Mouse (Mus musculus): ENCODE data around the gene Adar. TPM values are rescaled to one million over a fixed set of nuclear protein-coding genes. Genes with fewer than 3 reads are reported as not detected.

Adar gene
- polyA plus RNA-seq, 1 experiment from 2014 or later, result 11.8 TPM

GRCm38 (mm10) chr3:89700461-89700860 lies 14.4 kb upstream of the Adar start:
- Histone ChIP-seq H3K27me3 (peaks cover 5% of the 10 kb centered on the region; the same call in 1 of the 2 replicates), H3K27ac (no peak overlapping the region), H3K9ac (no peak overlapping the region), H3K36me3 (no peaks in the 10 kb centered on the region), H3K9me3 (no peaks in the 10 kb centered on the region), H3K4me1 (peaks cover 5% of the 10 kb centered on the region; the same call in 1 of the 2 replicates), H3K4me3 (no peak overlapping the region), H3K4me2 (no peak overlapping the region)
- WGBS, result 33% methylated on average over 11 of the region's 11 CpGs
- no peak for ATAC-seq (ENCODE audit: insufficient number of reproducible peaks, insufficient read depth, low FRiP score, low TSS enrichment, low read depth)

DNA sequence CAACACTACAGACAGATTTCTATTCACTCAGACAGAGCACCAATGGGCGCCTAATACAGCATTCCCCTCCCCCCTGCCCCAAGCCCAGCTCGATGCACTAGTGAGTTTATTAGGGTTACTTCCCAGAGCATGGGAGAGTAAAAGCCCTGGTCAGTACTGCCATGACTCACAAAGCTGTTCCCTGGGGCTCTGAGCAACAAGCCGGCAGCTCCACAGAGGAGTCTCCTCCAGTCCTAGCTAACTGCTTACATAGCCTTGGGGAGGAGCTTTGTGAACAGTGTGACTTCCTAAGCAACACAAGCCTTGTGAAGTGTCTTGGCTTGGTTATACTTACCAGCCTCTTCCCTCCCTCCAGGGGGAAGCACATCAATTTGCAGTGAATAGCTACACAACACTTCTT lies 11.2 kb upstream of the Adar start:
- peaks cover 7% of the 10 kb centered on the region; the same call in 1 of the 2 replicates for H3K27me3 ChIP-seq
- no peak overlapping the region for H3K4me2 ChIP-seq
- no peak overlapping the region for H3K4me3 ChIP-seq
- H3K36me3 ChIP-seq, result no peaks in the 10 kb centered on the region
- 37% methylated on average over 3 of the region's 3 CpGs for WGBS
- no peak for ATAC-seq (ENCODE audit: insufficient number of reproducible peaks, insufficient read depth, low FRiP score, low TSS enrichment, low read depth)
- H3K27ac ChIP-seq, result no peak overlapping the region
- no peak overlapping the region for H3K9ac ChIP-seq
- H3K9me3 ChIP-seq, result no peaks in the 10 kb centered on the region
- peaks cover 5% of the 10 kb centered on the region; the same call in 1 of the 2 replicates for H3K4me1 ChIP-seq

GRCm38 (mm10) chr3:89704064-89704463 lies 10.8 kb upstream of the Adar start:
- no peak overlapping the region for H3K4me3 ChIP-seq
- H3K27ac ChIP-seq, result no peak overlapping the region
- H3K4me2 ChIP-seq, result no peak overlapping the region
- peaks cover 7% of the 10 kb centered on the region; the same call in 1 of the 2 replicates for H3K27me3 ChIP-seq
- H3K9me3 ChIP-seq, result no peaks in the 10 kb centered on the region
- no peak for ATAC-seq (ENCODE audit: insufficient number of reproducible peaks, insufficient read depth, low FRiP score, low TSS enrichment, low read depth)
- no peak overlapping the region for H3K9ac ChIP-seq
- 73% methylated on average over 6 of the region's 6 CpGs for WGBS
- peaks cover 5% of the 10 kb centered on the region; the same call in 1 of the 2 replicates for H3K4me1 ChIP-seq
- H3K36me3 ChIP-seq, result no peaks in the 10 kb centered on the region

DNA sequence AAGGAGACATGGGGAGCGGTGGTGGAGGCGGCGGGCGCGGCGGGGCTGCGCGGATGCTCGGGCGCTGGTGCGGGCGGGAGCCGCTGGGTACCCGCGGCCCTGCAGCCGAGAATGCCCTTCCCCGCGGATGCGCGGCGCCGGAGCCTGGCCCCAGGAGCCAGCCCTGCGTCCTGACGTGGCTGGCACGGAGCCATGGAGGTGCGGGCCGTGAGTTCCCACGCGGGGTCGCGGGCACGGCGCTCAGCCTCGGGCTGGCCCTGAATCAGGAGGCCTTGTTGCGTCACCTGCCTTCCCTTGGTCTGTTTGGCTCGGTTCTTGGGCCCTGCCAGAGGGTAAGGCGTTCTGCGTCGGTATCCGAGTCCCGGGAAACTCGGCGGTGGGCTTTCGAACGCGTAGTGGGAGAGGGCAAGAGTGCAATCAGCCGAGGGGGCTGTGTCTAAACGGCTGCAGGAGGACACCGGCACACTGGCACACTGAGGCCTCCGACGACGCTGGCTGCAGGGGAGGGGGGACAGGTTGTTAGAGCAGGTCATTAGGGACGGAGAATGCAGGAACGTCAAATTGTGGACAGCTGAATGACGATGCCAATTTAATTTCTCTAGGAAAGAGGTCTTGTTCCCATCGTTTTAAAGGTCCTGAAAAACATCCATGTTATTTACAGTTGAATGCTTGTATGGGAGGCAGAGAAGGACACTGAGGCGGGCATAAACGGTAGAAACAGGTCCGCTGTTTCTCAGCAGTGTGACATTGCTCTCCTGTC lies 565 bp downstream of the Adar start:
- H3K9me3 ChIP-seq, result no peaks in the 10 kb centered on the region
- H3K4me3 ChIP-seq, result peak overlapping the region; percentile 76
- peak overlapping the region; percentile 91 for H3K9ac ChIP-seq
- peak overlapping the region; percentile 69 for H3K27ac ChIP-seq
- ATAC-seq (ENCODE audit: insufficient number of reproducible peaks, insufficient read depth, low FRiP score, low TSS enrichment, low read depth), result peak; percentile 32; the same call in 1 of the 2 replicates
- peaks cover 10% of the 10 kb centered on the region for H3K4me1 ChIP-seq
- H3K4me2 ChIP-seq, result peak overlapping the region; percentile 91
- no peaks in the 10 kb centered on the region for H3K36me3 ChIP-seq
- peaks cover 7% of the 10 kb centered on the region; the same call in 1 of the 2 replicates for H3K27me3 ChIP-seq
- 2% methylated on average over 59 of the region's 59 CpGs for WGBS

GRCm38 (mm10) chr3:89715967-89716256 lies 1.1 kb downstream of the Adar start:
- H3K27me3 ChIP-seq, result peaks cover 7% of the 10 kb centered on the region; the same call in 1 of the 2 replicates
- no peak overlapping the region for H3K27ac ChIP-seq
- peak overlapping the region; percentile 91 for H3K9ac ChIP-seq
- H3K4me1 ChIP-seq, result peaks cover 11% of the 10 kb centered on the region
- no peak for ATAC-seq (ENCODE audit: insufficient number of reproducible peaks, insufficient read depth, low FRiP score, low TSS enrichment, low read depth)
- H3K9me3 ChIP-seq, result no peaks in the 10 kb centered on the region
- peak overlapping the region; percentile 91 for H3K4me2 ChIP-seq
- no peaks in the 10 kb centered on the region for H3K36me3 ChIP-seq
- 58% methylated on average over 6 of the region's 6 CpGs for WGBS
- H3K4me3 ChIP-seq, result peak overlapping the region; percentile 76

DNA sequence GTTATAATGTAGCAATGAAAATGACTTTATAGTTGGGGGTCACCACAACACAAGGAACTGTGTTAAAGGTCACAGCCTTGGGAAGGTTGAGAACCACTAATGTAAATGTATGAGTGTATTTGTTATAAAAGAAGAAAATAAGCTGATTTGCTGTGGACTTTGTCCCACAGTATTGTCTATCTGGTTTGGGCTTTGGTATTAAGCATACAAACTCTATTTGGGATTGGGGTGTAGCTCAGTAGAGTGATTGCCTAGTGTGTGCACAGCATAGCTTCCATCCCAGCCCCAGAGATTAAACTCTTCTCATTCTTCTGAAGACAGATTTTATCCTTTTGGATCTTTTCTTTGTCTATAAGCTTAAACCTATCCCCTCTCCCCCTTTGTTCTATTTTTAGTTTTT lies 7.2 kb downstream of the Adar start:
- Histone ChIP-seq H3K27ac (no peak overlapping the region), H3K4me3 (no peak overlapping the region), H3K9me3 (no peaks in the 10 kb centered on the region), H3K27me3 (no peaks in the 10 kb centered on the region), H3K36me3 (no peaks in the 10 kb centered on the region), H3K4me2 (no peak overlapping the region), H3K4me1 (peaks cover 7% of the 10 kb centered on the region), H3K9ac (no peak overlapping the region)
- ATAC-seq (ENCODE audit: insufficient number of reproducible peaks, insufficient read depth, low FRiP score, low TSS enrichment, low read depth), result no peak

DNA sequence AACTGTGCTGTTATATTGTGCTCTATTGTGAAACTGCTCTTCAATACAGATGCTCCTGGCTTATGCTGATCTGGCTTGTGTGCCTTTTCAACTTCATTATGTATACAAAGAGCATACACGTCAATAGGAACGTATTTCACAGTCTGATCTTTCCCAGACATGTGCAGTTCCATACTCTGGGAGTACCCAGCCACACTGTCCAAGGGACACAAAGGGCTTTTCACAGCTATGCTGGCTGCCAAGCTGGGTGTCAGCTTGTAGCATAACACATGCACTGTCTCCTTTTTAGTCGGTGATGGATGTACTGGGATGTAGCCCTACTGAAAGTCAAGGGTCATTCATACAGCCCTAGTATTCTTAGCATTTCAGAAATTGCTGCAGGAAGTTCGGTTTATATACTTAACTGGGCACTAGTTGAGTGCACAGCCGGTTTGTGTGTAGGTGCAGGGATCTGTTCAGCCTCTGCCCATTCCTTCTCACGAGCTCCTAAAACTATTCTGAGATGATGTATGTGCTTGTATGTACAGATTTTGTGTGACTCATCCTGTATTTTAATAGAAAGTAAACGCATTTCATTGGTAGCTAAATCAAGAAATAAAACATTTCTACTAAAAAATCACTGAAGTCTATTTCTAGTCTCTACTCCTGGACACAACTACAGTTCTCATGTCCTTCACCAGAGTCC lies 8.7 kb downstream of the Adar start:
- Histone ChIP-seq H3K9me3 (no peaks in the 10 kb centered on the region), H3K36me3 (no peaks in the 10 kb centered on the region), H3K4me3 (no peak overlapping the region), H3K27ac (no peak overlapping the region), H3K4me2 (no peak overlapping the region), H3K4me1 (peaks cover 7% of the 10 kb centered on the region), H3K9ac (no peak overlapping the region), H3K27me3 (no peaks in the 10 kb centered on the region)
- no peak for ATAC-seq (ENCODE audit: insufficient number of reproducible peaks, insufficient read depth, low FRiP score, low TSS enrichment, low read depth)
- 65% methylated on average over 7 of the region's 7 CpGs for WGBS

DNA sequence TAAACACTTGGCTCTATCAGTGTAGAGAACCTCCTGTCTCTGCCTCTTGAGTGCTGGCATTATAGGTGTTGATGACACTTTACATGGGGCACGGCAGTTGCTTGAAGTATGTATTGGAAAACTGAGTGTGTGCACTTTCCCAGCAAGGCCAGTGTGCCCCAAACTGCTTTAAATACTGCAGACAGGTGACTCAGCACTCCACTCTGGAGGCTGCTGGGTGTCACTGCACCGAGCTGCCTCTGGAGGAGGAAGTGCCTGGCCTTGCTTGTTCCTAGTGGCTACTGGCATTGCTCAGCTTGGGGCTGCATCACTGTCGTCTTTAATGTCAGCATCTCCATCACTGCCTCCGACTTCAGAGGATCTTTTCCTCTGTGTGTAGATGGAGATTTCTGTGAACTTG lies 12.2 kb downstream of the Adar start:
- Histone ChIP-seq H3K9me3 (no peaks in the 10 kb centered on the region), H3K27me3 (no peaks in the 10 kb centered on the region), H3K9ac (no peak overlapping the region), H3K27ac (no peak overlapping the region), H3K4me2 (no peak overlapping the region), H3K4me3 (no peak overlapping the region), H3K36me3 (no peaks in the 10 kb centered on the region), H3K4me1 (peaks cover 15% of the 10 kb centered on the region)
- WGBS, result 23% methylated on average over 4 of the region's 4 CpGs
- ATAC-seq (ENCODE audit: insufficient number of reproducible peaks, insufficient read depth, low FRiP score, low TSS enrichment, low read depth), result no peak

GRCm38 (mm10) chr3:89728848-89729247 lies 14.0 kb downstream of the Adar start:
- no peak overlapping the region for H3K9ac ChIP-seq
- H3K36me3 ChIP-seq, result no peaks in the 10 kb centered on the region
- no peak for ATAC-seq (ENCODE audit: insufficient number of reproducible peaks, insufficient read depth, low FRiP score, low TSS enrichment, low read depth)
- no peak overlapping the region for H3K4me3 ChIP-seq
- H3K4me2 ChIP-seq, result no peak overlapping the region
- H3K4me1 ChIP-seq, result peaks cover 15% of the 10 kb centered on the region
- WGBS, result 77% methylated on average over 2 of the region's 2 CpGs
- H3K27ac ChIP-seq, result no peak overlapping the region
- no peaks in the 10 kb centered on the region for H3K9me3 ChIP-seq
- no peaks in the 10 kb centered on the region for H3K27me3 ChIP-seq

- Histone ChIP-seq H3K27me3 (no peaks in the 10 kb centered on the region), H3K4me3 (peak overlapping the region; percentile 65), H3K9me3 (no peaks in the 10 kb centered on the region), H3K4me1 (peaks cover 15% of the 10 kb centered on the region), H3K27ac (peak overlapping the region; percentile 80), H3K4me2 (peak overlapping the region; percentile 86), H3K36me3 (peaks cover 9% of the 10 kb centered on the region), H3K9ac (peak overlapping the region; percentile 78)
- 2% methylated on average over 32 of the region's 32 CpGs for WGBS
- peak; percentile 94 for ATAC-seq (ENCODE audit: insufficient number of reproducible peaks, insufficient read depth, low FRiP score, low TSS enrichment, low read depth)
Observed at GRCm38 (mm10) chr3:89730350-89731331, 15.8 kb downstream of the Adar start.

- no peak overlapping the region for H3K9ac ChIP-seq
- H3K4me3 ChIP-seq, result no peak overlapping the region
- peaks cover 15% of the 10 kb centered on the region for H3K4me1 ChIP-seq
- H3K9me3 ChIP-seq, result no peaks in the 10 kb centered on the region
- no peak for ATAC-seq (ENCODE audit: insufficient number of reproducible peaks, insufficient read depth, low FRiP score, low TSS enrichment, low read depth)
- peaks cover 14% of the 10 kb centered on the region for H3K36me3 ChIP-seq
- H3K27me3 ChIP-seq, result no peaks in the 10 kb centered on the region
- no peak overlapping the region for H3K27ac ChIP-seq
- no peak overlapping the region for H3K4me2 ChIP-seq
- 88% methylated on average over 4 of the region's 4 CpGs for WGBS
Observed at GRCm38 (mm10) chr3:89732091-89732490, 17.3 kb downstream of the Adar start.
